Mouse (Mus musculus) heart, embryonic 11.5 days (tissue): ENCODE data around the gene Pitpnm2. TPM values are rescaled to one million over a fixed set of nuclear protein-coding genes. Genes with fewer than 3 reads are reported as not detected.

Experiments
- ATAC-seq: fragments of 200-750 bp; cut with Nextera tagmentation; replicated peaks from 2 replicates; pipeline ENCODE4 v1.8.0; 2017; ENCODE audit warnings: moderate library complexity; ENCODE audit not compliant: insufficient number of reproducible peaks, low FRiP score, low TSS enrichment
- H3K27ac ChIP-seq: fragments of 300-500 bp; sonication (generic); 2 replicates; pipeline ENCODE4 v1.5.1; 2014; ENCODE audit warnings: mild to moderate bottlenecking, low read depth, low read length
- H3K27me3 ChIP-seq: fragments of 300-500 bp; sonication (generic); 2 replicates; pipeline ENCODE4 v1.6.1; 2014; ENCODE audit warnings: mild to moderate bottlenecking, low read length, mixed read lengths; ENCODE audit not compliant: control insufficient read depth, insufficient read depth
- H3K36me3 ChIP-seq: fragments of 300-500 bp; sonication (generic); 2 replicates; pipeline ENCODE4 v1.6.1; 2014; ENCODE audit warnings: mild to moderate bottlenecking, low read length, moderate library complexity, mixed read lengths; ENCODE audit not compliant: control insufficient read depth, insufficient read depth
- H3K4me1 ChIP-seq: fragments of 300-500 bp; sonication (generic); 2 replicates; pipeline ENCODE4 v1.6.1; 2014; ENCODE audit warnings: low read length; ENCODE audit not compliant: control insufficient read depth, insufficient read depth
- H3K4me2 ChIP-seq: fragments of 300-500 bp; sonication (generic); 2 replicates; pipeline ENCODE4 v1.6.1; 2014; ENCODE audit warnings: mild to moderate bottlenecking, moderate library complexity
- H3K4me3 ChIP-seq: fragments of 300-500 bp; sonication (generic); 2 replicates; pipeline ENCODE4 v1.5.1; 2014; ENCODE audit warnings: low read depth, low read length
- H3K9ac ChIP-seq: fragments of 300-500 bp; sonication (generic); 2 replicates; pipeline ENCODE4 v1.6.1; 2014; ENCODE audit warnings: mild to moderate bottlenecking, low read depth, low read length, moderate library complexity
- H3K9me3 ChIP-seq: fragments of 300-500 bp; sonication (generic); replicated peaks from 2 replicates; pipeline ENCODE4 v1.6.1; 2016; ENCODE audit warnings: low read length; ENCODE audit not compliant: control insufficient read depth
- WGBS: fragments of 180-500 bp; shearing (Covaris S2); extraction: QIAGEN DNeasy Blood & Tissue Kit; methylation state at CpG from one replicate; pipeline ENCODE4 v1.1.7; 2014; ENCODE audit not compliant: insufficient replicate concordance; 5-methylcytosine and 5-hydroxymethylcytosine counted together
- polyA plus RNA-seq: library from polyadenylated mRNA; unstranded; fragments of >200 nt; fragmentation: Nextera tagmentation; extraction: Ambion mirVana; gene quantifications from 2 replicates; pipeline ENCODE4 v1.2.1, GENCODE M21; 2014

Gene Pitpnm2
- polyA plus RNA-seq, 1 experiment from 2014 or later, result 7.8 TPM

GRCm38 (mm10) chr5:124215647-124216046, 33.9 kb downstream of the Pitpnm2 start:
- no peak overlapping the region for H3K4me2 ChIP-seq
- H3K27me3 ChIP-seq, result no peaks in the 10 kb centered on the region
- no peaks in the 10 kb centered on the region for H3K9me3 ChIP-seq
- H3K9ac ChIP-seq, result no peak overlapping the region
- H3K4me3 ChIP-seq, result no peak overlapping the region
- 0 out of 2 replicates have a peak, but pooled peaks cover 2% of the 10 kb centered on the region for H3K36me3 ChIP-seq
- WGBS, result 73% methylated on average over 10 of the region's 10 CpGs
- H3K27ac ChIP-seq, result peak overlapping the region; percentile 92; the same call in 1 of the 2 replicates
- ATAC-seq, result no peak
- H3K4me1 ChIP-seq, result peaks cover 63% of the 10 kb centered on the region

DNA sequence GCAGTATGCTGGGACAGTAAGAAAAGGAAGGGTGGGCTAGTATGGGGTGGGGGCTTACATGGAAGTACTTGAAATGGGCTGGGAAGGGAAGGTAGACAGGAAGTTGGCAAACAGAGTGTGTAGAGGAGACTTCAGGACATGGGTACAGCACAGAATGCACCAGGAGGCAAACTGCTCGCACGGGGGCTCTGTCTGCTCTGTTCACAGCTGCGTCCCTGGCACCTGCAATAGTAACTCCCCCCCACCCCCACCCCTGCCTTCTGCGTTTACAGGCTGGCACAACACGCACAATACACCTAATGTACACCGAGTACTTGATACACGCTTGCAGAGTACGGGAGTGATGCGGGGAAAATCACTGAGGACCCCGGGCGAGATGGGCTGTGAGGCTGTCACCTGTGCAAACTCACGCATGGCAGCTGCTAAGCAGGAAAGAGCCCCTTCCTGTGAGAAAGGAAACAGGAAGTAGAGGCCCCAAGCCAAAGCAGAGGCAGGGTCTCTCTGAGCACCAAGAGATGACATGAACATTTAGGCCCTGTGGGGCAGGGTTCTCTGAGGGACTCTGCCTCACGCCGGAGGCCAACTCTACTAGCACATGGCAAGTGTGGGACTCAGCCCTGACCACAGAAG, 34.9 kb downstream of the Pitpnm2 start:
- no peaks in the 10 kb centered on the region for H3K27me3 ChIP-seq
- H3K9ac ChIP-seq, result peak overlapping the region; percentile 28; the same call in 1 of the 2 replicates
- ATAC-seq, result no peak
- 0 out of 2 replicates have a peak, but pooled peaks cover 2% of the 10 kb centered on the region for H3K36me3 ChIP-seq
- H3K9me3 ChIP-seq, result no peaks in the 10 kb centered on the region
- no peak overlapping the region for H3K4me2 ChIP-seq
- peaks cover 70% of the 10 kb centered on the region for H3K4me1 ChIP-seq
- H3K4me3 ChIP-seq, result no peak overlapping the region
- peak overlapping the region; percentile 92 for H3K27ac ChIP-seq
- 73% methylated on average over 14 of the region's 14 CpGs for WGBS

DNA sequence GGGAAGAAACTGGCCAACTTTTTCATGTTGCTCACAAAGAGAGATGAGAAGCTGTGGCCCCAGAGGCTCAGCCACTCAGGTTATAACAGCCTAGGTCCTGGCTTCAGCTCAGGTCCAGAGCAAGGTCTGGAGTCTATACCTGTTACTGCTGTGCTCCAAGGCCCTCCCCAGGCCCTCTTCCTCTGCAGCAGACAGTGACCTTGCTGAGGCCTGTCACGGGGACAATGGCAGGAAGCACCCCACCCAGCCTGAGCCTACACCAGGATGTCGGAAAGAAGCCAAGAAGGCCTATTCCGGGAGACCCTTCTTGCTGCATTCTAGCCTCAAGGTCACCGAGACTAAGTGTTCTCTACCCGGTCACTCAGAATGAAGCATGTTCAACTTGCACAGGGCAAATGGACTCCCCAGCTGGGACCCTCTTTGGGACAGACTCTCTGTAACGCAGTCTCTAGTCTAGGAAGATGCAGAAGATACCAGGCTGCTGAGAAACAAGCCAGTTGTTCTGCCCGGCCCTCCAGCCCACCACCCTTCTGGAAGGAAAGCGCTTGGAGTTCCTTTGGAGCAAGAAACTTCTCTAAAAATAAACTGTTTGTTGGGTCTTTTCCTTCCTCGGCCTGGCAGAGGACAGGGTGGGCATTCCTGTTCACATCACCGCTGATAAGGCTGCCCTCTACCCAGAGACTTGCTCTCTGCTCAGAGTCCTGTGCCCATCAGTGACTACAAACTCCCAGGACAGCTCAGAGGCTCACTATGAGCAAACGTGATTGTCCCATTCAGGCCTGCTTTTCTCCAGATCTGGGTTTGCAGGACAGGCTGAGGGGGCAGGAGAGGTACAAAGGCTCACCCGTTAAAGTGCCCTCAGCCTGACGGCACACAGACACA, 35.7 kb downstream of the Pitpnm2 start:
- Histone ChIP-seq H3K4me1 (peaks cover 67% of the 10 kb centered on the region), H3K27ac (peak overlapping the region; percentile 92), H3K4me3 (no peak overlapping the region), H3K27me3 (no peaks in the 10 kb centered on the region), H3K9me3 (no peaks in the 10 kb centered on the region), H3K9ac (peak overlapping the region; percentile 52), H3K36me3 (0 out of 2 replicates have a peak, but pooled peaks cover 2% of the 10 kb centered on the region), H3K4me2 (peak overlapping the region; percentile 16; the same call in 1 of the 2 replicates)
- WGBS, result 43% methylated on average over 13 of the region's 13 CpGs
- no peak; the same call in 1 of the 2 replicates for ATAC-seq

- no peaks in the 10 kb centered on the region for H3K27me3 ChIP-seq
- 0 out of 2 replicates have a peak, but pooled peaks cover 2% of the 10 kb centered on the region for H3K36me3 ChIP-seq
- H3K4me1 ChIP-seq, result peaks cover 73% of the 10 kb centered on the region
- H3K4me3 ChIP-seq, result no peak overlapping the region
- H3K27ac ChIP-seq, result peak overlapping the region; percentile 54; the same call in 1 of the 2 replicates
- no peaks in the 10 kb centered on the region for H3K9me3 ChIP-seq
- no peak overlapping the region for H3K9ac ChIP-seq
- 49% methylated on average over 2 of the region's 2 CpGs for WGBS
- no peak overlapping the region for H3K4me2 ChIP-seq
- no peak for ATAC-seq
These were observed 37.9 kb downstream of the Pitpnm2 start for GRCm38 (mm10) chr5:124211669-124212068.

GRCm38 (mm10) chr5:124211234-124211633, 38.3 kb downstream of the Pitpnm2 start:
- Histone ChIP-seq H3K27me3 (no peaks in the 10 kb centered on the region), H3K27ac (peak overlapping the region; percentile 54; the same call in 1 of the 2 replicates), H3K36me3 (0 out of 2 replicates have a peak, but pooled peaks cover 2% of the 10 kb centered on the region), H3K4me2 (no peak overlapping the region), H3K9ac (no peak overlapping the region), H3K9me3 (no peaks in the 10 kb centered on the region), H3K4me1 (peaks cover 77% of the 10 kb centered on the region), H3K4me3 (no peak overlapping the region)
- WGBS, result 76% methylated on average over 8 of the region's 8 CpGs
- no peak for ATAC-seq

GRCm38 (mm10) chr5:124210281-124211016, 39.1 kb downstream of the Pitpnm2 start:
- no peak for ATAC-seq
- Histone ChIP-seq H3K4me2 (no peak overlapping the region), H3K4me1 (peaks cover 85% of the 10 kb centered on the region), H3K9ac (0 out of 2 replicates have a peak overlapping the region, but pooled peaks have one; percentile 39), H3K9me3 (no peaks in the 10 kb centered on the region), H3K27ac (peak overlapping the region; percentile 54), H3K4me3 (no peak overlapping the region), H3K27me3 (no peaks in the 10 kb centered on the region), H3K36me3 (0 out of 2 replicates have a peak, but pooled peaks cover 2% of the 10 kb centered on the region)
- WGBS, result 60% methylated on average over 18 of the region's 18 CpGs

- Histone ChIP-seq H3K4me3 (no peak overlapping the region), H3K9me3 (no peaks in the 10 kb centered on the region), H3K27me3 (no peaks in the 10 kb centered on the region), H3K36me3 (0 out of 2 replicates have a peak, but pooled peaks cover 2% of the 10 kb centered on the region), H3K4me2 (0 out of 2 replicates have a peak overlapping the region, but pooled peaks have one; percentile 10), H3K9ac (peak overlapping the region; percentile 36; the same call in 1 of the 2 replicates), H3K4me1 (peaks cover 86% of the 10 kb centered on the region), H3K27ac (peak overlapping the region; percentile 54)
- no peak for ATAC-seq
- WGBS, result 20% methylated on average over 6 of the region's 6 CpGs
These were observed 39.7 kb downstream of the Pitpnm2 start for GRCm38 (mm10) chr5:124209850-124210249.

DNA sequence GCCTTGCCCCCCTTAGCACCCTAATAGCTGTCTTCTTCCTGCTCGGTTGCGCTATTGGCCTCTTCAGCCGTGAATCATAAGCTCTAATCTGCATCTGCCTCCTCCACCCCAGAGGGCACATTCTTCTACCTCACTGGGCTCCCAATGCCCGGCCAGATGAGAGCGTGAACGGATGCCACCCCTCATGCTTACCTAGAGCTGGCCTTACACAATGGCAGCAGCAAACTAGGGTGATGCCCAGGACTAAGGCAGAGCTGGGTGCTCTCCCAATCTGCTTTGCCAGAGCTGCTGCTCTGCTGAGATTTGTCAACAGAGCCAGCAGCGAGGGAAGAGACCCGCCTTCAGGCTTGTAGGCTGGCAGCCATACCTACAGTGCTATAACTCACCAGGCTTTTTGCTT, 41.5 kb downstream of the Pitpnm2 start:
- H3K9ac ChIP-seq, result no peak overlapping the region

More for the DNA sequence above, 41.5 kb downstream of the Pitpnm2 start:
- peaks cover 83% of the 10 kb centered on the region for H3K4me1 ChIP-seq
- 71% methylated on average over 8 of the region's 8 CpGs for WGBS
- H3K27ac ChIP-seq, result peak overlapping the region; percentile 96
- no peaks in the 10 kb centered on the region for H3K27me3 ChIP-seq
- no peak for ATAC-seq
- no peak overlapping the region for H3K4me2 ChIP-seq
- no peaks in the 10 kb centered on the region for H3K9me3 ChIP-seq
- no peak overlapping the region for H3K4me3 ChIP-seq
- H3K36me3 ChIP-seq, result 0 out of 2 replicates have a peak, but pooled peaks cover under 1% of the 10 kb centered on the region
